ENCODE assay signal across 21 mouse cellular contexts in the genomic region with DNA sequence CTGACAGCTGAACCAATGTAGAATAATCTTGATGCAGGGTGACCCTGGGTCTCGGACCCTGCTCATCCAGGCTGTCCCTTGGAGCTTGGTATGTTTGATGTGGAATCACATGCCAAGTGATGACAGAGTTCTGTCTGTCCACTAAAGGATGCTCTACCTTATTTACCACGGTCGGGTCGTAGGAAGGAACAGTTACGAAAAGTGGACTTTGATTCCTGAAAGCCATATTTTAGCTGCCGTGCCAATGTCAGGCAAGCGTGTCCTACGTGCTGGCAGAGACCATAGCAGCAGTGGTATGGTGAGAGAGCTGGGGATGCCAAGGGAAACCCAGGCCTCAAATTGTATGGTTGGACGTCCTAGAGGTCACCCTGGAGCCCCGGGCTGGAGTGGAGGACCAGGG. TPM values are rescaled to one million over a fixed set of nuclear protein-coding genes. Genes with fewer than 3 reads are reported as not detected.
"Had no signal": no experiment of that assay in that cellular context is flagged by ENCODE, and none has a peak within 500 bp of the region (broad histone marks: within the 10 kb centered on the region; RNA-seq: fewer than 3 reads in every experiment).

No protein-coding gene starts in this region.

- DNase-seq: lung, adult 2 months; lung, postnatal 14 days; lung, postnatal 36 days; right cerebral cortex, postnatal 14 days; thymus, adult 2 months; thymus, postnatal 25 days; thymus, postnatal 4 days had no signal

- H3K9me3 ChIP-seq: lung, embryonic 15.5 days; megakaryocyte, embryonic 14.5 days; midbrain, embryonic 13.5 days; midbrain, embryonic 15.5 days; stomach, embryonic 15.5 days had no signal

- ATAC-seq: lung, postnatal 0 days; midbrain, embryonic 13.5 days had no signal

- H3K27me3 ChIP-seq: lung, embryonic 15.5 days; midbrain, embryonic 13.5 days; midbrain, embryonic 15.5 days; stomach, embryonic 15.5 days had no signal

- H3K9ac ChIP-seq: lung, embryonic 15.5 days; midbrain, embryonic 13.5 days; midbrain, embryonic 15.5 days; stomach, embryonic 15.5 days had no signal

- H3K27ac ChIP-seq: lung, embryonic 15.5 days; macrophage; midbrain, embryonic 15.5 days; stomach, embryonic 15.5 days; stomach, postnatal 0 days had no signal

- H3K4me2 ChIP-seq: lung, embryonic 15.5 days; midbrain, embryonic 11.5 days; midbrain, embryonic 13.5 days; midbrain, embryonic 15.5 days; stomach, embryonic 15.5 days had no signal

- H3K4me3 ChIP-seq: lung, embryonic 15.5 days; megakaryocyte, embryonic 14.5 days; midbrain, embryonic 13.5 days; midbrain, embryonic 15.5 days; stomach, embryonic 15.5 days had no signal

RNA-seq across cellular contexts. Expression of a gene that starts 25.3 kb away (rescaled TPM):
- polyA plus RNA-seq: liver, embryonic 16.5 days had no signal

RNA-seq across cellular contexts. Expression of a gene that starts 35.7 kb away (rescaled TPM):
- polyA plus RNA-seq: lung, adult 2 months; lung, embryonic 15.5 days; lung, postnatal 0 days; macrophage; midbrain, embryonic 11.5 days; midbrain, embryonic 13.5 days; midbrain, embryonic 15.5 days; midbrain, postnatal 0 days; neural tube, embryonic 11.5 days; neural tube, embryonic 14.5 days; spleen, adult 2 months had no signal
